Mouse (Mus musculus) E14TG2a.4 (cell line): ENCODE data around the gene Filip1l.

Experiments used
- CTCF ChIP-seq: conservative IDR thresholded peaks from 2 replicates; pipeline ENCODE4 v1.5.1; 2014; ENCODE audit warnings: low read length
- NANOG ChIP-seq: IDR thresholded peaks from 2 replicates; pipeline ENCODE4 v1.6.1; 2014; ENCODE audit warnings: borderline replicate concordance, low read length, mixed read lengths

DNA sequence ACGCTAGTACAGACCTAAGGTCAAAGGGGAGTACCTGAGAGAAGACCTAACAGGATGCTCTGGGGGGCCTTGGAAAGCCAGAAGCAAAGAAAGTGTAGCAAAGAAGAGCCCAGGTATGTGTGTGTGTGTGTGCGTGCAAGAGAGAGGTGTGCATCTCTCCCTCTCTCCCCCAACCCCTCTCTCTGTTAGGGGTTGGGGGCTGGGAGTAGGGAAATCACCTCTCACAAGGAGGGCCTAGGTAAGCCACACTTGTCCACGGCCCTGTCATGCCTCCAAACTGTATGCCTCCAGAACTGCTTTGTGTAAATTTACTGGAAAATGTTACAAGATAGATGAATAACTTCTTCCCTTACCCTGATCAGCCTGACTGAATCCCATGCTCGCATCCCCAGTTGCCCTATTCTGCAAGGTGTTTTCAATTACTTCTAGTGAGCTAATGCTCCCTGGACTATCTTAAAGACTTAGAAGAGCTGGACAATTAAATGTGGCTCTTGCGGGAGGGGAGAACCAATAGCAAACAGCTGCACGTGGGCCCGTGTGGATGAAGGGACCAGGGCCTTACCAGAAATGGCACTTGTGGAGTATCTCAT, 22.4 kb downstream of the Filip1l start:
- no peak for TF ChIP-seq CTCF
- TF ChIP-seq NANOG = no peak
